Mouse (Mus musculus) midbrain, embryonic 11.5 days (tissue): ENCODE data around the gene Ptprcap. TPM values are rescaled to one million over a fixed set of nuclear protein-coding genes. Genes with fewer than 3 reads are reported as not detected.

Source experiments
- ATAC-seq: fragments of 200-750 bp; cut with Nextera tagmentation; 2 replicates; pipeline ENCODE4 v1.8.0; 2017; ENCODE audit warnings: moderate TSS enrichment, moderate library complexity; ENCODE audit not compliant: low FRiP score
- DNase-seq: peaks from one replicate; pipeline ENCODE4 v3.0.0; 2015; ENCODE audit warnings: low spot score; ENCODE audit errors: missing footprints
- H3K27ac ChIP-seq: fragments of 300-500 bp; sonication (generic); 2 replicates; pipeline ENCODE4 v1.5.1; 2014; ENCODE audit warnings: low read depth, low read length
- H3K27me3 ChIP-seq: fragments of 300-500 bp; sonication (generic); 2 replicates; pipeline ENCODE4 v1.6.1; 2014; ENCODE audit warnings: mild to moderate bottlenecking, low read length, moderate library complexity, mixed read lengths; ENCODE audit not compliant: control insufficient read depth, insufficient read depth
- H3K36me3 ChIP-seq: fragments of 300-500 bp; sonication (generic); 2 replicates; pipeline ENCODE4 v1.6.1; 2014; ENCODE audit warnings: mild to moderate bottlenecking, low read length, moderate library complexity, mixed read lengths; ENCODE audit not compliant: control insufficient read depth, insufficient read depth
- H3K4me1 ChIP-seq: fragments of 300-500 bp; sonication (generic); 2 replicates; pipeline ENCODE4 v1.6.1; 2014; ENCODE audit warnings: low read length; ENCODE audit not compliant: control insufficient read depth, insufficient read depth
- H3K4me2 ChIP-seq: fragments of 300-500 bp; sonication (generic); 2 replicates; pipeline ENCODE4 v1.6.1; 2014; ENCODE audit warnings: mild to moderate bottlenecking, moderate library complexity
- H3K4me3 ChIP-seq: fragments of 300-500 bp; sonication (generic); 2 replicates; pipeline ENCODE4 v1.5.1; 2014; ENCODE audit warnings: low read depth, low read length
- H3K9ac ChIP-seq: fragments of 300-500 bp; sonication (generic); 2 replicates; pipeline ENCODE4 v1.6.1; 2014; ENCODE audit warnings: low read length
- H3K9me3 ChIP-seq: fragments of 300-500 bp; sonication (generic); 2 replicates; pipeline ENCODE4 v1.6.1; 2016; ENCODE audit warnings: low read length; ENCODE audit not compliant: control insufficient read depth
- WGBS: fragments of 180-500 bp; shearing (Covaris S2); extraction: QIAGEN DNeasy Blood & Tissue Kit; methylation state at CpG from one replicate; pipeline ENCODE4 v1.1.7; 2014; 5-methylcytosine and 5-hydroxymethylcytosine counted together
- polyA plus RNA-seq: library from polyadenylated mRNA; unstranded; fragments of >200 nt; fragmentation: Nextera tagmentation; extraction: Ambion mirVana; gene quantifications from 2 replicates; pipeline ENCODE4 v1.2.1, GENCODE M21; 2014

Ptprcap gene
- polyA plus RNA-seq: 0.75 and 1.7 TPM in 2 replicates

- Histone ChIP-seq H3K4me1 (peaks cover 7% of the 10 kb centered on the region), H3K9me3 (no peaks in the 10 kb centered on the region), H3K36me3 (peaks cover 24% of the 10 kb centered on the region), H3K27me3 (no peaks in the 10 kb centered on the region), H3K9ac (no peak within 1 kb of the TSS), H3K4me3 (no peak within 1 kb of the TSS), H3K27ac (no peak within 1 kb of the TSS), H3K4me2 (no peak within 1 kb of the TSS)
- no peak for DNase-seq
- WGBS: 74% methylated on average over 11 of the region's 11 CpGs
- ATAC-seq: no peak
These were observed at the start of gene Ptprcap for GRCm38 (mm10) chr19:4153232-4153654. Ptprcap (plus strand) TSS chr19:4153604.

GRCm38 (mm10) chr19:4103792-4104191 is 49.6 kb upstream of the Ptprcap start:
- Histone ChIP-seq H3K4me1 (peaks cover 23% of the 10 kb centered on the region), H3K36me3 (no peaks in the 10 kb centered on the region), H3K9me3 (no peaks in the 10 kb centered on the region), H3K4me3 (no peak overlapping the region), H3K27me3 (peaks cover 21% of the 10 kb centered on the region), H3K27ac (no peak overlapping the region), H3K9ac (no peak overlapping the region), H3K4me2 (no peak overlapping the region)
- ATAC-seq (no peak), DNase-seq (no peak)
- WGBS: 76% methylated on average over 3 of the region's 3 CpGs

- Histone ChIP-seq H3K9me3 (no peaks in the 10 kb centered on the region), H3K36me3 (no peaks in the 10 kb centered on the region), H3K4me2 (no peak overlapping the region), H3K27me3 (peaks cover 20% of the 10 kb centered on the region), H3K4me1 (peaks cover 17% of the 10 kb centered on the region), H3K27ac (no peak overlapping the region), H3K9ac (no peak overlapping the region), H3K4me3 (no peak overlapping the region)
- 94% methylated on average over 16 of the region's 16 CpGs for WGBS
- ATAC-seq: no peak
- DNase-seq: no peak
These were observed 48.7 kb upstream of the Ptprcap start for GRCm38 (mm10) chr19:4104675-4105194.

GRCm38 (mm10) chr19:4106654-4107053 is 46.8 kb upstream of the Ptprcap start:
- no peaks in the 10 kb centered on the region for H3K36me3 ChIP-seq
- DNase-seq (no peak), ATAC-seq (no peak)
- no peaks in the 10 kb centered on the region for H3K4me1 ChIP-seq
- H3K4me3 ChIP-seq: no peak overlapping the region
- H3K9me3 ChIP-seq: no peaks in the 10 kb centered on the region
- no peak overlapping the region for H3K9ac ChIP-seq
- peaks cover 5% of the 10 kb centered on the region for H3K27me3 ChIP-seq
- WGBS: 95% methylated on average over 14 of the region's 14 CpGs
- no peak overlapping the region for H3K27ac ChIP-seq
- no peak overlapping the region for H3K4me2 ChIP-seq

GRCm38 (mm10) chr19:4108535-4108934 is 44.9 kb upstream of the Ptprcap start:
- Histone ChIP-seq H3K36me3 (no peaks in the 10 kb centered on the region), H3K9me3 (no peaks in the 10 kb centered on the region), H3K4me3 (no peak overlapping the region), H3K27me3 (no peaks in the 10 kb centered on the region), H3K4me2 (no peak overlapping the region), H3K9ac (no peak overlapping the region), H3K4me1 (no peaks in the 10 kb centered on the region), H3K27ac (no peak overlapping the region)
- 88% methylated on average over 9 of the region's 9 CpGs for WGBS
- DNase-seq (no peak), ATAC-seq (no peak)

GRCm38 (mm10) chr19:4112063-4112960 is 41.1 kb upstream of the Ptprcap start:
- H3K9ac ChIP-seq: no peak overlapping the region
- H3K27ac ChIP-seq: no peak overlapping the region
- no peak for DNase-seq
- no peak overlapping the region for H3K4me3 ChIP-seq
- WGBS: 94% methylated on average over 26 of the region's 26 CpGs
- ATAC-seq: no peak
- H3K36me3 ChIP-seq: peaks cover 5% of the 10 kb centered on the region
- no peaks in the 10 kb centered on the region for H3K9me3 ChIP-seq
- no peaks in the 10 kb centered on the region for H3K4me1 ChIP-seq
- no peak overlapping the region for H3K4me2 ChIP-seq
- no peaks in the 10 kb centered on the region for H3K27me3 ChIP-seq

- DNase-seq (no peak), ATAC-seq (no peak)
- H3K4me2 ChIP-seq: no peak overlapping the region
- H3K27me3 ChIP-seq: no peaks in the 10 kb centered on the region
- 83% methylated on average over 13 of the region's 13 CpGs for WGBS
- H3K9ac ChIP-seq: no peak overlapping the region
- H3K4me1 ChIP-seq: no peaks in the 10 kb centered on the region
- H3K27ac ChIP-seq: no peak overlapping the region
- H3K4me3 ChIP-seq: no peak overlapping the region
- peaks cover 5% of the 10 kb centered on the region for H3K36me3 ChIP-seq
- no peaks in the 10 kb centered on the region for H3K9me3 ChIP-seq
These were observed 40.1 kb upstream of the Ptprcap start for GRCm38 (mm10) chr19:4113186-4113805.

GRCm38 (mm10) chr19:4113806-4114230 is 39.6 kb upstream of the Ptprcap start:
- Histone ChIP-seq H3K4me1 (no peaks in the 10 kb centered on the region), H3K36me3 (peaks cover 5% of the 10 kb centered on the region), H3K9ac (no peak overlapping the region), H3K9me3 (no peaks in the 10 kb centered on the region), H3K4me3 (no peak overlapping the region), H3K4me2 (no peak overlapping the region), H3K27ac (no peak overlapping the region), H3K27me3 (no peaks in the 10 kb centered on the region)
- ATAC-seq: no peak
- no peak for DNase-seq
- WGBS: 80% methylated on average over 5 of the region's 5 CpGs

- Histone ChIP-seq H3K4me2 (no peak overlapping the region), H3K4me1 (no peaks in the 10 kb centered on the region), H3K27me3 (no peaks in the 10 kb centered on the region), H3K4me3 (no peak overlapping the region), H3K36me3 (peaks cover 5% of the 10 kb centered on the region), H3K27ac (no peak overlapping the region), H3K9me3 (no peaks in the 10 kb centered on the region), H3K9ac (no peak overlapping the region)
- ATAC-seq (no peak), DNase-seq (no peak)
- 92% methylated on average over 10 of the region's 10 CpGs for WGBS
These were observed 38.9 kb upstream of the Ptprcap start for GRCm38 (mm10) chr19:4114551-4114950.
